Mouse (Mus musculus): ENCODE measurements around the gene Chmp4b.

DNA sequence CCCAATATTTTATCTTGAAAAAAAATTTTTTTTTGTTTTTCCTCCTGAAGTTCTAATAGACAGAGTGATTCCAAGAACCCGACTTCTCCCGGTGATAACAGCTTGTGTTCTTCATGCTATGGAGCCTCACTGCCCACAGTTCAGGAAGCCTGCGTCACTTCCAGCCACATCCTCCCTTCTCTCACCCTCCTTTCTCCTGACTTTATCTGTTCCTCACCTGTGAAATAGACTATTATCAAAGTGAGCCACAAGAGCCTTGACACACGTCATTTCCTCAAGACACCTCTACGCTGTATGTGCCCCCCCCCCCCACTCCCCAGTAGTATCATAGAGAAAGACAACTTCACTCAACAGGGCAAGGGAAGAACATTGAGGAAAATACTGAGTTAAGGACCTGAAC is 35.8 kb upstream of the Chmp4b start:
- peak; percentile 14; the same call in 1 of the 3 replicates for TF ChIP-seq TAL1 (IDR thresholded peaks at IDR 0.05; ENCODE audit: low read length)
- no peak for TF ChIP-seq GATA1 (IDR thresholded peaks at IDR 0.05; ENCODE audit: low read length)
